Mouse (Mus musculus) embryo, embryonic 10.5 days (tissue): ENCODE data around the gene Nhp2.

Experiments
- DNase-seq: peaks from one replicate; pipeline ENCODE4 v3.0.0-alpha.2; 2015; ENCODE audit warnings: low spot score

Nhp2 gene

GRCm38 (mm10) chr11:51635525-51636322 lies 16.2 kb downstream of the Nhp2 start, which contains the start of gene Rmnd5b:
Rmnd5b (minus strand) TSS chr11:51635896.
- DNase-seq, result peak; percentile 86

- DNase-seq, result peak; percentile 85
These were observed 16.8 kb downstream of the Nhp2 start for GRCm38 (mm10) chr11:51636323-51636684.

- peak; percentile 81 for DNase-seq
These were observed 18.5 kb downstream of the Nhp2 start for GRCm38 (mm10) chr11:51637971-51638414.

- no peak for DNase-seq
These were observed 19.0 kb downstream of the Nhp2 start for GRCm38 (mm10) chr11:51638497-51638896.

GRCm38 (mm10) chr11:51640748-51641147 lies 21.2 kb downstream of the Nhp2 start:
- no peak for DNase-seq

- no peak for DNase-seq
These were observed 23.7 kb downstream of the Nhp2 start for GRCm38 (mm10) chr11:51643202-51643601.

- DNase-seq, result no peak
These were observed 24.2 kb downstream of the Nhp2 start for GRCm38 (mm10) chr11:51643761-51644160.

GRCm38 (mm10) chr11:51644217-51644616 lies 24.7 kb downstream of the Nhp2 start:
- DNase-seq, result no peak

GRCm38 (mm10) chr11:51645293-51645692 lies 25.8 kb downstream of the Nhp2 start:
- DNase-seq, result no peak

- DNase-seq, result no peak
These were observed 26.7 kb downstream of the Nhp2 start for GRCm38 (mm10) chr11:51646245-51646644.

GRCm38 (mm10) chr11:51646751-51647667 lies 27.5 kb downstream of the Nhp2 start:
- peak; percentile 27 for DNase-seq

- DNase-seq, result peak; percentile 90
These were observed 29.0 kb downstream of the Nhp2 start for GRCm38 (mm10) chr11:51648566-51648965.

GRCm38 (mm10) chr11:51649111-51649888 lies 29.8 kb downstream of the Nhp2 start:
- DNase-seq, result peak; percentile 19

- DNase-seq, result peak; percentile 60
These were observed 30.3 kb downstream of the Nhp2 start for GRCm38 (mm10) chr11:51649889-51650199.

GRCm38 (mm10) chr11:51650261-51650660 lies 30.7 kb downstream of the Nhp2 start:
- DNase-seq, result peak; percentile 30

- DNase-seq, result peak; percentile 81
These were observed 31.4 kb downstream of the Nhp2 start, which contains the start of the genes N4bp3 and D930048N14Rik for GRCm38 (mm10) chr11:51650691-51651515. N4bp3 (minus strand) TSS chr11:51650842. D930048N14Rik (plus strand) TSS chr11:51650954.

GRCm38 (mm10) chr11:51652889-51653418 lies 33.4 kb downstream of the Nhp2 start:
- no peak for DNase-seq

GRCm38 (mm10) chr11:51653736-51654135 lies 34.2 kb downstream of the Nhp2 start:
- no peak for DNase-seq

- DNase-seq, result no peak
These were observed 35.4 kb downstream of the Nhp2 start for GRCm38 (mm10) chr11:51654891-51655290.

- no peak for DNase-seq
These were observed 37.4 kb downstream of the Nhp2 start for GRCm38 (mm10) chr11:51656798-51657521.
